Mouse (Mus musculus) CH12.LX (cell line): ENCODE measurements around the gene Csdc2. TPM values are rescaled to one million over a fixed set of nuclear protein-coding genes. Genes with fewer than 3 reads are reported as not detected.

Experiments used
- DNase-seq: peaks from one replicate; pipeline ENCODE4 v3.0.0-alpha.2; 2013; ENCODE audit errors: extremely low read depth
- H3K27ac ChIP-seq: 2 replicates; pipeline ENCODE4 v1.5.1; 2012; ENCODE audit warnings: low read depth, mild to moderate bottlenecking, control low read depth, moderate library complexity; ENCODE audit not compliant: insufficient read depth
- H3K27me3 ChIP-seq: replicated peaks from 2 replicates; pipeline ENCODE3; 2012; ENCODE audit warnings: inconsistent platforms
- H3K36me3 ChIP-seq, 2 experiments: replicated peaks in 1 of 2; 2 replicates each; pipeline versions ENCODE3 to v1.6.1; 2012; ENCODE audit warnings: inconsistent platforms in 1 of 2, low read length in 1 of 2, mild to moderate bottlenecking in 1 of 2, mixed read lengths in 1 of 2, moderate library complexity in 1 of 2; ENCODE audit not compliant: control insufficient read depth in 1 of 2, insufficient read depth in 1 of 2
- H3K4me1 ChIP-seq, 2 experiments: 2 replicates each; pipeline ENCODE4 v1.6.1; 2012; ENCODE audit warnings: inconsistent platforms in 1 of 2, moderate library complexity in 1 of 2; ENCODE audit not compliant: insufficient read depth in 2 of 2, control insufficient read depth in 1 of 2
- H3K4me2 ChIP-seq: 2 replicates; pipeline ENCODE4 v1.6.1; 2012; ENCODE audit warnings: low read depth, mild to moderate bottlenecking, control low read depth; ENCODE audit not compliant: poor library complexity, insufficient read depth, severe bottlenecking
- H3K4me3 ChIP-seq, 3 experiments: fragments of 150-350 bp in 1 of 3; sonication (generic) in 1 of 3; replicated peaks in 1 of 3; 2 replicates each; pipeline versions ENCODE3 to v1.5.1; 2011 to 2012; ENCODE audit warnings: low read depth in 2 of 3, low read length in 2 of 3, mild to moderate bottlenecking in 2 of 3, moderate library complexity in 2 of 3, control low read depth in 1 of 3, improper control_type of control experiment in 1 of 3, inconsistent platforms in 1 of 3, mixed read lengths in 1 of 3; ENCODE audit not compliant: poor library complexity in 1 of 3
- H3K79me2 ChIP-seq: replicated peaks from 2 replicates; pipeline ENCODE4 v1.6.1; 2012; ENCODE audit warnings: mild to moderate bottlenecking, moderate library complexity; ENCODE audit not compliant: control insufficient read depth, poor library complexity, insufficient read depth, severe bottlenecking; ENCODE audit errors: extremely low read depth
- H3K9ac ChIP-seq: 2 replicates; pipeline ENCODE4 v1.6.1; 2012; ENCODE audit warnings: low read depth, mild to moderate bottlenecking, control low read depth, moderate library complexity; ENCODE audit not compliant: insufficient read depth
- H3K9me3 ChIP-seq: replicated peaks from 2 replicates; pipeline ENCODE3; 2012; ENCODE audit warnings: low read length, inconsistent platforms, mixed read lengths
- BHLHE40 ChIP-seq: IDR thresholded peaks from 2 replicates; pipeline ENCODE4 v1.6.1; 2011; ENCODE audit warnings: mild to moderate bottlenecking, low read depth, low read length, improper control_type of control experiment
- CTCF ChIP-seq, 2 experiments: IDR thresholded peaks in 1 of 2; conservative IDR thresholded peaks in 1 of 2; 2 replicates each; pipeline ENCODE4 v1.5.1; 2011 to 2012; ENCODE audit warnings: low read depth in 2 of 2, low read length in 2 of 2, improper control_type of control experiment in 1 of 2, inconsistent platforms in 1 of 2, mild to moderate bottlenecking in 1 of 2, moderate library complexity in 1 of 2
- E2F4 ChIP-seq: IDR thresholded peaks from 2 replicates; pipeline ENCODE4 v1.6.1; 2011; ENCODE audit warnings: low read depth, low read length, improper control_type of control experiment; ENCODE audit not compliant: insufficient replicate concordance
- EP300 ChIP-seq: IDR thresholded peaks from 2 replicates; pipeline ENCODE4 v1.6.1; 2011; ENCODE audit warnings: low read length, improper control_type of control experiment
- ETS1 ChIP-seq: conservative IDR thresholded peaks from 2 replicates; pipeline ENCODE4 v1.6.1; 2012; ENCODE audit warnings: low read depth, mild to moderate bottlenecking, inconsistent platforms, low read length, improper control_type of control experiment, moderate library complexity
- GABPA ChIP-seq: IDR thresholded peaks from 2 replicates; pipeline ENCODE4 v1.6.1; 2012; ENCODE audit warnings: low read depth, low read length, improper control_type of control experiment, inconsistent platforms; ENCODE audit not compliant: insufficient replicate concordance
- HCFC1 ChIP-seq: IDR thresholded peaks from 2 replicates; pipeline ENCODE4 v1.6.1; 2012; ENCODE audit warnings: low read depth, mild to moderate bottlenecking, inconsistent platforms, low read length, improper control_type of control experiment
- JUN ChIP-seq: IDR thresholded peaks from 2 replicates; pipeline ENCODE4 v1.6.1; 2011; ENCODE audit warnings: low read depth, mild to moderate bottlenecking, low read length, improper control_type of control experiment, moderate library complexity; ENCODE audit not compliant: insufficient read depth
- JUND ChIP-seq: conservative IDR thresholded peaks from 2 replicates; pipeline ENCODE4 v1.6.1; 2011; ENCODE audit warnings: low read depth, low read length, improper control_type of control experiment
- MAFK ChIP-seq: IDR thresholded peaks from 2 replicates; pipeline ENCODE4 v1.6.1; 2011; ENCODE audit warnings: low read length, improper control_type of control experiment; ENCODE audit not compliant: insufficient replicate concordance
- MAZ ChIP-seq: IDR thresholded peaks from 2 replicates; pipeline ENCODE4 v1.6.1; 2012; ENCODE audit warnings: low read depth, mild to moderate bottlenecking, inconsistent platforms, low read length, improper control_type of control experiment, moderate library complexity
- MYC ChIP-seq: IDR thresholded peaks from 2 replicates; pipeline ENCODE4 v1.6.1; 2011; ENCODE audit warnings: low read depth, mild to moderate bottlenecking, improper control_type of control experiment, low read length
- PAX5 ChIP-seq: IDR thresholded peaks from 2 replicates; pipeline ENCODE4 v1.6.1; 2012; ENCODE audit warnings: low read length, inconsistent platforms, mixed read lengths
- POLR2A ChIP-seq: IDR thresholded peaks from 2 replicates; pipeline ENCODE4 v1.6.1; 2011; ENCODE audit warnings: low read depth, mild to moderate bottlenecking, improper control_type of control experiment, low read length
- POLR2AphosphoS2 ChIP-seq: IDR thresholded peaks from 2 replicates; pipeline ENCODE4 v1.6.1; 2011; ENCODE audit warnings: low read depth, low read length, improper control_type of control experiment
- RAD21 ChIP-seq: IDR thresholded peaks from 2 replicates; pipeline ENCODE4 v1.6.1; 2011; ENCODE audit warnings: low read depth, mild to moderate bottlenecking, low read length, improper control_type of control experiment, moderate library complexity
- SIN3A ChIP-seq: IDR thresholded peaks from 2 replicates; pipeline ENCODE4 v1.6.1; 2012; ENCODE audit warnings: low read length, improper control_type of control experiment, inconsistent platforms
- TBP ChIP-seq: conservative IDR thresholded peaks from 2 replicates; pipeline ENCODE4 v1.6.1; 2011; ENCODE audit warnings: low read depth, low read length, improper control_type of control experiment
- TCF12 ChIP-seq: IDR thresholded peaks from 2 replicates; pipeline ENCODE4 v1.6.1; 2014; ENCODE audit warnings: low read depth, mild to moderate bottlenecking, inconsistent platforms, low read length, improper control_type of control experiment
- ZC3H11A ChIP-seq: IDR thresholded peaks from 2 replicates; pipeline ENCODE4 v1.6.1; 2012; ENCODE audit warnings: low read depth, mild to moderate bottlenecking, inconsistent platforms, low read length, improper control_type of control experiment
- dilution Hi-C: fragments of 300-500 bp; cut with MboI; formaldehyde crosslinking; loops from 2 replicates; pipeline ENCODE4 v1.14.3; 2020; ENCODE audit warnings: low sequenced_read_pairs; ENCODE audit not compliant: extremely low pct_unique_long_range_greater_than_20kb, extremely low pct_ligation_motif_present
- in situ Hi-C: fragments of 300-500 bp; cut with MboI; formaldehyde crosslinking; loops from 3 replicates; pipeline ENCODE4 v1.14.3; 2019; ENCODE audit warnings: low sequenced_read_pairs, low pct_ligation_motif_present, low pct_unique_long_range_greater_than_20kb, mixed read lengths
- polyA plus RNA-seq: library from polyadenylated mRNA; unstranded; fragments of >175 nt; gene quantifications from 2 replicates; pipeline ENCODE4 v1.2.1, GENCODE M21; 2012; ENCODE audit warnings: low read depth; ENCODE audit not compliant: insufficient read length
- total RNA-seq, 2 experiments: library from RNA; depleted of rRNA; stranded (reverse); fragments of 300-350 nt in 1 of 2; fragments of >200 nt in 1 of 2; gene quantifications; 2 replicates each; pipeline ENCODE4 v1.2.3; 2012 to 2014

Gene Csdc2
- total and polyA plus RNA-seq, 3 experiments = 0.08 to 0.43 TPM; not detected in 1

GRCm38 (mm10) chr15:81915663-81916062, 20.9 kb upstream of the Csdc2 start:
- H3K9ac ChIP-seq = no peak overlapping the region
- H3K27ac ChIP-seq = no peak overlapping the region
- dilution Hi-C loops = no loop called here

GRCm38 (mm10) chr15:81917201-81917600, 19.4 kb upstream of the Csdc2 start:
- H3K4me2 ChIP-seq = no peak overlapping the region
- dilution Hi-C loops = no loop called here
- no peak for TF ChIP-seq ZC3H11A
- TF ChIP-seq RAD21 = no peak
- TF ChIP-seq ETS1 = no peak
- no peak for TF ChIP-seq CTCF (conservative IDR thresholded peaks at IDR 0.05 in 1 of 2, IDR thresholded peaks at IDR 0.05 in 1 of 2; ENCODE audit: low read depth in 2 of 2, low read length in 2 of 2)
- TF ChIP-seq BHLHE40 = no peak
- TF ChIP-seq GABPA = no peak
- TF ChIP-seq SIN3A = no peak
- TF ChIP-seq JUND = no peak
- no peak for TF ChIP-seq JUN
- TF ChIP-seq MAZ = no peak
- TF ChIP-seq E2F4 = no peak
- TF ChIP-seq POLR2AphosphoS2 = no peak; the same call in 1 of the 2 replicates
- TF ChIP-seq MAFK = no peak
- no peak for TF ChIP-seq MYC
- no peak for TF ChIP-seq EP300
- TF ChIP-seq POLR2A = no peak
- no peak for TF ChIP-seq HCFC1
- TF ChIP-seq PAX5 = no peak
- no peak for TF ChIP-seq TCF12
- no peak overlapping the region for H3K9ac ChIP-seq
- in situ Hi-C loops = loop anchor here (25.0 kb wide), 1 partner anchor 205 kb away; no protein-coding TSS in a partner anchor
- H3K79me2 ChIP-seq = no peaks in the 10 kb centered on the region
- DNase-seq = no peak
- no peak overlapping the region for H3K27ac ChIP-seq
- H3K9me3 ChIP-seq = no peaks in the 10 kb centered on the region
- no peak overlapping the region for H3K4me3 ChIP-seq
- no peaks in the 10 kb centered on the region for H3K27me3 ChIP-seq
- H3K4me1 ChIP-seq = peaks cover 4 to 10% of the 10 kb centered on the region in 2 experiments; a peak in 1 of 4 replicates
- peaks cover 60 to 97% of the 10 kb centered on the region in 2 experiments for H3K36me3 ChIP-seq

More at GRCm38 (mm10) chr15:81915663-81916062, 20.9 kb upstream of the Csdc2 start:
- in situ Hi-C loops = loop anchor here (25.0 kb wide), 1 partner anchor 203 kb away; no protein-coding TSS in a partner anchor
- Histone ChIP-seq H3K4me2 (no peak overlapping the region), H3K4me3 (no peak overlapping the region), H3K27me3 (no peaks in the 10 kb centered on the region), H3K79me2 (no peaks in the 10 kb centered on the region), H3K36me3 (peaks cover 64 to 95% of the 10 kb centered on the region in 2 experiments), H3K4me1 (no peaks in the 10 kb centered on the region), H3K9me3 (no peaks in the 10 kb centered on the region)
- DNase-seq = no peak
- TF ChIP-seq POLR2A (no peak; the same call in 1 of the 2 replicates), ZC3H11A (no peak), MYC (no peak), JUN (no peak), TCF12 (no peak), MAFK (no peak), PAX5 (no peak), HCFC1 (no peak), TBP (no peak)
